Mouse (Mus musculus) urinary bladder, postnatal 4 days (tissue): ENCODE measurements around the gene Lekr1.

Experiments used
- DNase-seq, 2 experiments: peaks; one replicate each; pipeline ENCODE4 v3.0.0; 2021 to 2022; ENCODE audit warnings: low spot score in 2 of 2

Lekr1 gene

GRCm38 (mm10) chr3:65871609-65872272 lies 205.7 kb downstream of the Lekr1 start:
- no peak for DNase-seq

- DNase-seq = no peak
Observed at GRCm38 (mm10) chr3:65873093-65873830, 207.2 kb downstream of the Lekr1 start.
